Mouse (Mus musculus) midbrain, postnatal 0 days (tissue): ENCODE measurements around the gene Ankrd40. TPM values are rescaled to one million over a fixed set of nuclear protein-coding genes. Genes with fewer than 3 reads are reported as not detected.

Source experiments
- ATAC-seq: fragments of 200-750 bp; cut with Nextera tagmentation; 2 replicates; pipeline ENCODE4 v1.8.0; 2017; ENCODE audit warnings: moderate number of reproducible peaks, mild to moderate bottlenecking, moderate TSS enrichment, moderate library complexity; ENCODE audit not compliant: low FRiP score
- DNase-seq: peaks from one replicate; pipeline ENCODE4 v3.0.0-alpha.2; 2015; ENCODE audit warnings: low spot score
- H3K27ac ChIP-seq: fragments of 300-500 bp; sonication (generic); 2 replicates; pipeline ENCODE4 v1.5.1; 2014; ENCODE audit warnings: low read depth, mild to moderate bottlenecking, low read length, mixed read lengths
- H3K27me3 ChIP-seq: fragments of 300-500 bp; sonication (generic); 2 replicates; pipeline ENCODE4 v1.6.1; 2014; ENCODE audit warnings: low read length, control low read depth, mixed read lengths; ENCODE audit not compliant: insufficient read depth
- H3K36me3 ChIP-seq: fragments of 300-500 bp; sonication (generic); 2 replicates; pipeline ENCODE4 v1.6.1; 2014; ENCODE audit warnings: low read length, control low read depth, mixed read lengths; ENCODE audit not compliant: insufficient read depth
- H3K4me1 ChIP-seq: fragments of 300-500 bp; sonication (generic); 2 replicates; pipeline ENCODE4 v1.6.1; 2014; ENCODE audit warnings: mild to moderate bottlenecking, control low read depth, antibody characterized with exemption, low read length, mixed read lengths; ENCODE audit not compliant: insufficient read depth
- H3K4me2 ChIP-seq: fragments of 300-500 bp; sonication (generic); 2 replicates; pipeline ENCODE4 v1.6.1; 2014; ENCODE audit warnings: low read depth, mild to moderate bottlenecking, low read length, mixed read lengths; ENCODE audit not compliant: poor library complexity, severe bottlenecking
- H3K4me3 ChIP-seq: fragments of 300-500 bp; sonication (generic); 2 replicates; pipeline ENCODE4 v1.5.1; 2014; ENCODE audit warnings: low read depth, mild to moderate bottlenecking, low read length, moderate library complexity
- H3K9ac ChIP-seq: fragments of 300-500 bp; sonication (generic); replicated peaks from 2 replicates; pipeline ENCODE4 v1.6.1; 2014; ENCODE audit warnings: mild to moderate bottlenecking, low read length, moderate library complexity, mixed read lengths; ENCODE audit not compliant: poor library complexity, severe bottlenecking
- H3K9me3 ChIP-seq: fragments of 300-500 bp; sonication (generic); 2 replicates; pipeline ENCODE4 v1.6.1; 2016; ENCODE audit warnings: low read length, control low read depth
- CTCF ChIP-seq: IDR thresholded peaks from 2 replicates; pipeline ENCODE4 v1.5.1; 2016; ENCODE audit warnings: antibody characterized with exemption, mild to moderate bottlenecking
- WGBS: fragments of 180-500 bp; shearing (Covaris S2); extraction: QIAGEN DNeasy Blood & Tissue Kit; methylation state at CpG from one replicate; pipeline ENCODE4 v1.1.7; 2014; 5-methylcytosine and 5-hydroxymethylcytosine counted together
- polyA plus RNA-seq: library from polyadenylated mRNA; unstranded; fragments of >200 nt; fragmentation: Nextera tagmentation; extraction: Ambion mirVana; gene quantifications from 2 replicates; pipeline ENCODE4 v1.2.1, GENCODE M21; 2015
- total RNA-seq: library from RNA; depleted of rRNA; stranded (reverse); fragments of >200 nt; gene quantifications from 2 replicates; pipeline ENCODE4 v1.2.3, GENCODE M21; 2014

The Ankrd40 gene
- total and polyA plus RNA-seq, 2 experiments from 2014 or later = 12.8 to 49.5 TPM

DNA sequence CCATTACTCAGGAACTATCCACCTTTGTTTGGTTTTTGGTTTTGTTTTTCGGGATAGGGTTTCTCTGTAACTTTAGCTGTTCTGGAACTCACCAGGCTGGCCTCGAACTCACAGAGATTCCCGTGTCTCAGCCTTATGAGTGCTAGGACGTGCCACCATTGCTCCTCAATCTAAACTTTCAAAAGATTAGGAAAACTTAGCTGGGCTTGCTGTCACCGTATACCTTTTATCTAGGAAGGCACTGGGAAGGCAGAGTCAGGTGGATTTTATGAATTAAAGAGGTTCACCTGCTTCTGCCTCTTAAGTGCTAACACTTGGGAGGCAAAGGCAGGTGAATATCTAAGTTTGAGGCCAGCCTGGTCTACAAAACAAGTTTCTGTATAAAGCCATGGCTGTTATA lies 5.2 kb upstream of the Ankrd40 start:
- WGBS = 39% methylated on average over 5 of the region's 5 CpGs
- Histone ChIP-seq H3K4me1 (peaks cover 7% of the 10 kb centered on the region; the same call in 1 of the 2 replicates), H3K9me3 (no peaks in the 10 kb centered on the region)

GRCm38 (mm10) chr11:94323271-94323925 lies 4.4 kb upstream of the Ankrd40 start:
- ATAC-seq (no peak), DNase-seq (no peak)
- TF ChIP-seq CTCF = no peak
- Histone ChIP-seq H3K9me3 (no peaks in the 10 kb centered on the region), H3K27me3 (no peaks in the 10 kb centered on the region), H3K27ac (0 out of 2 replicates have a peak overlapping the region, but pooled peaks have one; percentile 99), H3K4me2 (no peak overlapping the region), H3K9ac (no peak overlapping the region), H3K36me3 (no peaks in the 10 kb centered on the region), H3K4me3 (no peak overlapping the region), H3K4me1 (peaks cover 7% of the 10 kb centered on the region; the same call in 1 of the 2 replicates)
- 37% methylated on average over 5 of the region's 5 CpGs for WGBS

More for the DNA sequence above, 5.2 kb upstream of the Ankrd40 start:
- ATAC-seq (no peak), DNase-seq (no peak)
- H3K4me3 ChIP-seq = peak overlapping the region; percentile 98
- H3K27ac ChIP-seq = peak overlapping the region; percentile 99
- H3K9ac ChIP-seq = 0 out of 2 replicates have a peak overlapping the region, but pooled peaks have one; percentile 100
- H3K27me3 ChIP-seq = no peaks in the 10 kb centered on the region
- peak overlapping the region; percentile 68 for H3K4me2 ChIP-seq
- no peak for TF ChIP-seq CTCF
- no peaks in the 10 kb centered on the region for H3K36me3 ChIP-seq

DNA sequence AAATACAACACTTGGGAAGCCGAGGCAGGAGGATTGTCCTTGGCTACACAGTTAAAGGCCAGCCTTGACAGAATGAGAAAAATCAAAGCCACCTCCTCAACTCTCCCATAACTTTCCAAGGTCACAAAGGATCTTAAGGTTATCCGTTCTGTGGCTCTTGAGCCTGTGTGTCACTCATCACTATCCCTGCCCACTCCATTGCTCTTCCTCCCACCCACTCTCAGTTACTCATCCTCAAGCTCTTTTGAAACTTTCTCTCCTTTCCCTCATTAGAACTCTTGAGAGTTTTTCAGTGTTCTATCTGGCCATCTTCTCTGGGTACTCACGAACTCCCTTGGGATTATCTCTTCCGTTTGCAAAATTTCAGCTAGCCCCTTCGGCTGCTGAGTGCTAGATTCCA lies 3.2 kb upstream of the Ankrd40 start:
- 96% methylated on average over 5 of the region's 5 CpGs for WGBS

DNA sequence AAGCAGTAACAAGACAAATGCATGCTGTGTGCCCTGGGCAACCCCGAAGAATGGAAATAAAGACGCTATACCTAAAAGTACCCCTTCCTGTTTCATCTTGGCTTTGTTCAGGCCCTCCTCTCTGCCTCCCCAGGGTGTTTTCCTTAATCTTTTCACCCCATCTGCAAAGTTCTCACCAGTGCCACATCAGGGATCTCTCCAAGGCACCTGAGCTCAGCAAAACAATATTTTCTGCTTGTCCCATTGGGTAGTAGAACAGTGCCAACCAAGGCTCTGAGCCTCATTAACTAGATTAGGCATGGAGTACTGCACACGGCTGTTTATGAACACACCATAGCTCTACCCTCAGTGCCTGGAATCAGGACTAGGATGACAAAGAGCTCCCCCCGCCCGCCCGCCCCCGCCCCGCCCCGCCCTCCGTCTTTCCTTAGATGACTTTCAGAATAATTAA lies 815 bp upstream of the Ankrd40 start:
- Histone ChIP-seq H3K4me1 (peaks cover 7% of the 10 kb centered on the region; the same call in 1 of the 2 replicates), H3K4me2 (peak overlapping the region; percentile 78), H3K27ac (peak overlapping the region; percentile 97), H3K9ac (peak overlapping the region; percentile 98), H3K9me3 (no peaks in the 10 kb centered on the region), H3K4me3 (peak overlapping the region; percentile 85), H3K27me3 (no peaks in the 10 kb centered on the region), H3K36me3 (no peaks in the 10 kb centered on the region)
- 0 out of 2 replicates have a peak, but pooled peaks have one; percentile 48 for ATAC-seq
- TF ChIP-seq CTCF = no peak
- peak; percentile 84 for DNase-seq
- whole genome bisulfite sequencing = under 1% methylated on average over 10 of the region's 10 CpGs

More for the DNA sequence above, 3.2 kb upstream of the Ankrd40 start:
- TF ChIP-seq CTCF = no peak
- Histone ChIP-seq H3K4me3 (no peak overlapping the region), H3K27ac (no peak overlapping the region), H3K9ac (no peak overlapping the region), H3K9me3 (no peaks in the 10 kb centered on the region), H3K27me3 (no peaks in the 10 kb centered on the region), H3K36me3 (no peaks in the 10 kb centered on the region), H3K4me1 (peaks cover 7% of the 10 kb centered on the region; the same call in 1 of the 2 replicates), H3K4me2 (no peak overlapping the region)
- no peak for ATAC-seq
- DNase-seq = no peak

DNA sequence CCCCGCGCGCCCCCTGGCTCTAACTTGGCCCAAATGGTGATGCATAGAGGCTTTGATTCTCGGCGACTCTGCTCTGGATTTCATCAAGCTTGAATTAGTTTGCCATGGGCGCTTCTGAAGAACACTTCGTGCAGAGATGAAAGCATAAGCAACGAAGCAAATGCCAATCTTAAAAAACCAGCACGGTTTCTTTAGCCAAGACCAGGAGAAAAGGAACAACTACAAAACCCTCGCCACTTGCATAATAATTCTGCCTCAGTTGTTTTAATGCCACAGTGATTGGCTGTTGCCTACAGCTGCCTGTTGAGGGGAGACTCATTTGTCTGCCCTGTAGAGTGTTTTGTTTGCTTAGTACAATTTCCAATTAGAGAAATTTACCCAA lies 834 bp downstream of the Ankrd40 start:
- no peak for TF ChIP-seq CTCF
- ATAC-seq = no peak

DNA sequence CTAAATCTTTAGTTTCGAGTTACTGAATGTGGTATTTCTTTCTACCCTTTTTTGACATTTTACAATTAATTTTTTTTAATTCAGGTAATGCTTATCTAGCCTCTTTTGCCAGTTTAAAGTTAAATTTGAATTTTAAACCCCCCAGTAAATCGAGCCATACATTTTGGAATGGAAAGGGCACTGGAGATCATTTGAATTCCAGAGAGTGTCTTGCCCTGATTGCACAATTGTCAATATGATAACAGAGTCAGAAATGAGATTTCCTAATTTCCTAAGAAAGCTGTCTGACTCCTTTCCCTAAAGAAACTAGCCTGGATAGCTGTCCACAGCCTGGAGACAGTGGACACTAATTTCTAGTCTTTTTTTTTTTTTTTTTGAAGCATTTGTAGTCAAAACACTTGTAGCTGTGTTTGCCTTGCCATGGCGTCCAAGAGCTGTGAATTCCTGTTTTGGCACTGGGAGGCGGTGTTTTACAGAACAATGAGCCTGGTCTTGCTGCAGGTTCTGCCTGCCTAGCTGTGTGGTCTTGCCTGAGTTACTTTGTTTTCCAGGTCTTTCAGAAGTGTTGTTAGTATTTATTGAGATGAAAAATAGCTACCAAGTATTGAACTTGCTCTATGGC lies 1.6 kb downstream of the Ankrd40 start:
- peaks cover 7% of the 10 kb centered on the region; the same call in 1 of the 2 replicates for H3K4me1 ChIP-seq
- H3K4me3 ChIP-seq = 0 out of 2 replicates have a peak overlapping the region, but pooled peaks have one; percentile 85
- 45% methylated on average over 4 of the region's 4 CpGs for WGBS

More for the DNA sequence above, 834 bp downstream of the Ankrd40 start:
- H3K27ac ChIP-seq = peak overlapping the region; percentile 97
- H3K4me2 ChIP-seq = peak overlapping the region; percentile 78
- no peaks in the 10 kb centered on the region for H3K36me3 ChIP-seq
- H3K9me3 ChIP-seq = no peaks in the 10 kb centered on the region
- H3K27me3 ChIP-seq = no peaks in the 10 kb centered on the region
- 2% methylated on average over 10 of the region's 10 CpGs for WGBS
- H3K4me3 ChIP-seq = peak overlapping the region; percentile 85
- peaks cover 7% of the 10 kb centered on the region; the same call in 1 of the 2 replicates for H3K4me1 ChIP-seq
- H3K9ac ChIP-seq = peak overlapping the region; percentile 98
- DNase-seq = peak; percentile 63

More for the DNA sequence above, 1.6 kb downstream of the Ankrd40 start:
- H3K9me3 ChIP-seq = no peaks in the 10 kb centered on the region
- peak; percentile 71 for TF ChIP-seq CTCF
- H3K27ac ChIP-seq = peak overlapping the region; percentile 97
- H3K4me2 ChIP-seq = no peak overlapping the region; the same call in 1 of the 2 replicates
- peaks cover 2% of the 10 kb centered on the region; the same call in 1 of the 2 replicates for H3K36me3 ChIP-seq
- no peak for ATAC-seq
- H3K9ac ChIP-seq = no peak overlapping the region
- peak; percentile 87 for DNase-seq
- no peaks in the 10 kb centered on the region for H3K27me3 ChIP-seq
